Mouse (Mus musculus): ENCODE results near the gene Tmem171.

Tmem171 gene

GRCm38 (mm10) chr13:98691956-98692515, 2.6 kb downstream of the Tmem171 start:
- DNase-seq, result no peak

GRCm38 (mm10) chr13:98690886-98691285, 3.7 kb downstream of the Tmem171 start:
- no peak for DNase-seq

GRCm38 (mm10) chr13:98689605-98690290, 4.9 kb downstream of the Tmem171 start:
- DNase-seq, result no peak

GRCm38 (mm10) chr13:98687931-98688330, 6.7 kb downstream of the Tmem171 start:
- DNase-seq, result no peak

- DNase-seq, result no peak
These were observed 10.3 kb downstream of the Tmem171 start for GRCm38 (mm10) chr13:98684144-98684900.

- DNase-seq, result no peak
These were observed 11.2 kb downstream of the Tmem171 start for GRCm38 (mm10) chr13:98683412-98683811.

- DNase-seq, result no peak
These were observed 14.1 kb downstream of the Tmem171 start for GRCm38 (mm10) chr13:98680470-98681060.

- peak; percentile 9 to 21 for DNase-seq
These were observed 15.0 kb downstream of the Tmem171 start for GRCm38 (mm10) chr13:98679631-98680041.

GRCm38 (mm10) chr13:98679230-98679629, 15.4 kb downstream of the Tmem171 start:
- DNase-seq, result no peak

- no peak for DNase-seq
These were observed 20.7 kb downstream of the Tmem171 start for GRCm38 (mm10) chr13:98673922-98674321.

GRCm38 (mm10) chr13:98669296-98669695, 25.3 kb downstream of the Tmem171 start:
- no peak for DNase-seq

GRCm38 (mm10) chr13:98667316-98667715, 27.3 kb downstream of the Tmem171 start:
- DNase-seq, result no peak

- DNase-seq, result no peak
These were observed 29.4 kb downstream of the Tmem171 start for GRCm38 (mm10) chr13:98665240-98665639.

- no peak for DNase-seq
These were observed 32.4 kb downstream of the Tmem171 start for GRCm38 (mm10) chr13:98662173-98662675.

- no peak for DNase-seq
These were observed 38.6 kb downstream of the Tmem171 start for GRCm38 (mm10) chr13:98656034-98656471.

- DNase-seq, result no peak
These were observed 39.3 kb downstream of the Tmem171 start for GRCm38 (mm10) chr13:98655346-98655745.

GRCm38 (mm10) chr13:98654129-98654939, 40.3 kb downstream of the Tmem171 start:
- no peak for DNase-seq

- DNase-seq, result no peak
These were observed 42.4 kb downstream of the Tmem171 start for GRCm38 (mm10) chr13:98652194-98652593.

- no peak for DNase-seq
These were observed 43.2 kb downstream of the Tmem171 start for GRCm38 (mm10) chr13:98651228-98651977.

- no peak for DNase-seq
These were observed 46.7 kb downstream of the Tmem171 start for GRCm38 (mm10) chr13:98647775-98648568.

Measured in B cell, adult 2 months (primary cell).